Mouse (Mus musculus) olfactory bulb, adult 2 months (tissue): Measurements from ENCODE around the gene P3h4. TPM values are rescaled to one million over a fixed set of nuclear protein-coding genes. Genes with fewer than 3 reads are reported as not detected.

Source experiments
- H3K27ac ChIP-seq: fragments of 200-500 bp; 2 replicates; pipeline ENCODE4 v1.5.1; 2012; ENCODE audit warnings: low read depth, low read length; ENCODE audit not compliant: insufficient read depth
- H3K4me1 ChIP-seq: fragments of 200-500 bp; 2 replicates; pipeline ENCODE4 v1.6.1; 2012; ENCODE audit warnings: low read length; ENCODE audit not compliant: control insufficient read depth, insufficient read depth
- H3K4me3 ChIP-seq: fragments of 200-500 bp; 2 replicates; pipeline ENCODE4 v1.5.1; 2012; ENCODE audit warnings: mild to moderate bottlenecking, low read depth, low read length, moderate library complexity; ENCODE audit not compliant: insufficient read depth
- CTCF ChIP-seq: fragments of 200-500 bp; IDR thresholded peaks from 2 replicates; pipeline ENCODE4 v1.5.1; 2012; ENCODE audit warnings: low read depth, mild to moderate bottlenecking, low read length, moderate library complexity; ENCODE audit not compliant: insufficient read depth
- POLR2A ChIP-seq: fragments of 200-500 bp; IDR thresholded peaks from 2 replicates; pipeline ENCODE4 v1.6.1; 2012; ENCODE audit warnings: mild to moderate bottlenecking, low read depth, low read length, moderate library complexity; ENCODE audit not compliant: insufficient read depth
- WGBS: fragments of 180-500 bp; shearing (Covaris S2); methylation state at CpG from one replicate; pipeline ENCODE4 v1.1.7; 2018; 5-methylcytosine and 5-hydroxymethylcytosine counted together
- polyA plus RNA-seq: library from polyadenylated mRNA; stranded (reverse); fragments of >200 nt; gene quantifications from 2 replicates; pipeline ENCODE4 v1.2.4, GENCODE M21; 2012; ENCODE audit warnings: low replicate concordance; ENCODE audit not compliant: missing spikeins, insufficient read depth, insufficient read length

P3h4 gene
- polyA plus RNA-seq, 1 experiment = not detected

- 2% methylated on average over 31 of the region's 31 CpGs for WGBS
- no peak within 1 kb of the TSS for H3K27ac ChIP-seq
- peak within 1 kb of the TSS; percentile 75 for H3K4me3 ChIP-seq
- no peak for TF ChIP-seq CTCF
- no peak for TF ChIP-seq POLR2A
- peaks cover 38% of the 10 kb centered on the region for H3K4me1 ChIP-seq
Observed at GRCm38 (mm10) chr11:100414914-100415822, 532 bp upstream of the P3h4 start, which contains the start of gene Fkbp10. TSS of gene Fkbp10 (plus strand) at chr11:100415697.

GRCm38 (mm10) chr11:100413541-100413940, 1.1 kb downstream of the P3h4 start:
- peaks cover 38% of the 10 kb centered on the region for H3K4me1 ChIP-seq
- TF ChIP-seq CTCF (no peak), POLR2A (no peak)
- H3K4me3 ChIP-seq = peak overlapping the region; percentile 75
- no peak overlapping the region for H3K27ac ChIP-seq
- 86% methylated on average over 11 of the region's 11 CpGs for WGBS

GRCm38 (mm10) chr11:100411736-100412135, 2.9 kb downstream of the P3h4 start:
- no peak for TF ChIP-seq CTCF
- no peak for TF ChIP-seq POLR2A
- Histone ChIP-seq H3K27ac (no peak overlapping the region), H3K4me1 (peaks cover 42% of the 10 kb centered on the region), H3K4me3 (no peak overlapping the region)
- 83% methylated on average over 11 of the region's 11 CpGs for WGBS

- WGBS = 88% methylated on average over 3 of the region's 3 CpGs
- TF ChIP-seq POLR2A (no peak), CTCF (no peak)
Observed at GRCm38 (mm10) chr11:100409686-100410085, 5.0 kb downstream of the P3h4 start.

GRCm38 (mm10) chr11:100408835-100409462, 5.7 kb downstream of the P3h4 start:
- WGBS = 92% methylated on average over 12 of the region's 12 CpGs
- TF ChIP-seq CTCF (no peak), POLR2A (no peak)
- no peak overlapping the region for H3K4me3 ChIP-seq
- no peak overlapping the region for H3K27ac ChIP-seq
- peaks cover 25% of the 10 kb centered on the region for H3K4me1 ChIP-seq

More at GRCm38 (mm10) chr11:100409686-100410085, 5.0 kb downstream of the P3h4 start:
- no peak overlapping the region for H3K4me3 ChIP-seq
- H3K27ac ChIP-seq = no peak overlapping the region
- H3K4me1 ChIP-seq = peaks cover 31% of the 10 kb centered on the region

GRCm38 (mm10) chr11:100408076-100408834, 6.4 kb downstream of the P3h4 start:
- H3K27ac ChIP-seq = no peak overlapping the region
- no peak overlapping the region for H3K4me3 ChIP-seq
- TF ChIP-seq POLR2A (no peak), CTCF (peak; percentile 43; the same call in 1 of the 2 replicates)
- peaks cover 24% of the 10 kb centered on the region for H3K4me1 ChIP-seq
- WGBS = 43% methylated on average over 10 of the region's 10 CpGs

- Histone ChIP-seq H3K27ac (no peak overlapping the region), H3K4me3 (no peak overlapping the region), H3K4me1 (peaks cover 26% of the 10 kb centered on the region)
- WGBS = 92% methylated on average over 5 of the region's 5 CpGs
- TF ChIP-seq CTCF (no peak), POLR2A (no peak)
Observed at GRCm38 (mm10) chr11:100406995-100407705, 7.5 kb downstream of the P3h4 start.

- no peak for TF ChIP-seq CTCF
- no peak for TF ChIP-seq POLR2A
- H3K4me3 ChIP-seq = no peak overlapping the region
- H3K27ac ChIP-seq = no peak overlapping the region
- 83% methylated on average over 8 of the region's 8 CpGs for WGBS
- peaks cover 28% of the 10 kb centered on the region for H3K4me1 ChIP-seq
Observed at GRCm38 (mm10) chr11:100406273-100406672, 8.4 kb downstream of the P3h4 start.
